35 mouse cellular contexts compared by ENCODE assay signal in genomic region chr15:41390699-41391098, GRCm38 (mm10).
"Had no signal": no experiment of that assay in that cellular context is flagged by ENCODE, and none has a peak within 500 bp of the region (broad histone marks: within the 10 kb centered on the region; RNA-seq: fewer than 3 reads in every experiment).

No protein-coding gene starts in this region.

- H3K4me2 ChIP-seq: heart, embryonic 11.5 days; heart, embryonic 12.5 days; heart, embryonic 13.5 days; heart, embryonic 15.5 days; hindbrain, embryonic 12.5 days; hindbrain, embryonic 13.5 days; hindbrain, embryonic 14.5 days; hindbrain, embryonic 15.5 days; intestine, embryonic 15.5 days; kidney, embryonic 15.5 days had no signal

- DNase-seq: heart, postnatal 10 days; heart, postnatal 14 days; heart, postnatal 36 days; heart, postnatal 4 days; kidney, adult 11 months; kidney, adult 18-20 months; kidney, adult 2 months; kidney, adult 8-10 months; kidney, adult 9 months; kidney, postnatal 10 days; kidney, postnatal 14 days; kidney, postnatal 25 days; kidney, postnatal 36 days; kidney, postnatal 4 days; layer of hippocampus, adult 9-11 months; layer of hippocampus, postnatal 36 days had no signal

- H3K9me3 ChIP-seq: heart, embryonic 10.5 days; heart, embryonic 12.5 days; heart, embryonic 13.5 days; heart, embryonic 15.5 days; hindbrain, embryonic 10.5 days; hindbrain, embryonic 12.5 days; hindbrain, embryonic 13.5 days; hindbrain, embryonic 15.5 days; intestine, embryonic 15.5 days; kidney, embryonic 15.5 days had no signal

- H3K4me3 ChIP-seq: heart, embryonic 10.5 days; heart, embryonic 12.5 days; heart, embryonic 13.5 days; heart, embryonic 15.5 days; hindbrain, embryonic 10.5 days; hindbrain, embryonic 12.5 days; hindbrain, embryonic 13.5 days; hindbrain, embryonic 15.5 days; intestine, embryonic 15.5 days; kidney, embryonic 15.5 days; layer of hippocampus, adult 2 months had no signal

- H3K9ac ChIP-seq: heart, embryonic 12.5 days; heart, embryonic 13.5 days; heart, embryonic 15.5 days; hindbrain, embryonic 12.5 days; hindbrain, embryonic 13.5 days; hindbrain, embryonic 14.5 days; hindbrain, embryonic 15.5 days; intestine, embryonic 15.5 days; kidney, embryonic 15.5 days had no signal

- H3K4me1 ChIP-seq: heart, embryonic 10.5 days; heart, embryonic 12.5 days; heart, embryonic 13.5 days; heart, embryonic 15.5 days; hindbrain, embryonic 10.5 days; hindbrain, embryonic 12.5 days; hindbrain, embryonic 13.5 days; hindbrain, embryonic 15.5 days; intestine, embryonic 15.5 days; kidney, embryonic 15.5 days had no signal

- H3K27ac ChIP-seq: heart, embryonic 10.5 days; heart, embryonic 13.5 days; heart, embryonic 15.5 days; hindbrain, embryonic 10.5 days; hindbrain, embryonic 12.5 days; hindbrain, embryonic 13.5 days; hindbrain, embryonic 14.5 days; hindbrain, embryonic 15.5 days; hindbrain, postnatal 0 days; intestine, embryonic 15.5 days; kidney, embryonic 15.5 days; kidney, postnatal 0 days; layer of hippocampus, adult 2 months had no signal

- ATAC-seq: hindbrain, embryonic 16.5 days; hindbrain, postnatal 0 days; inflammation-experienced regulatory T-cells, adult 6 months; intestine, embryonic 15.5 days; intestine, embryonic 16.5 days; intestine, postnatal 0 days had no signal

- H3K27me3 ChIP-seq: heart, embryonic 12.5 days; heart, embryonic 13.5 days; heart, embryonic 15.5 days; hindbrain, embryonic 12.5 days; hindbrain, embryonic 13.5 days; hindbrain, embryonic 15.5 days; intestine, embryonic 15.5 days; kidney, embryonic 15.5 days had no signal

- H3K36me3 ChIP-seq: heart, embryonic 10.5 days; heart, embryonic 12.5 days; heart, embryonic 13.5 days; heart, embryonic 15.5 days; hindbrain, embryonic 10.5 days; hindbrain, embryonic 12.5 days; hindbrain, embryonic 13.5 days; hindbrain, embryonic 15.5 days; intestine, embryonic 15.5 days; kidney, embryonic 15.5 days had no signal
